Mouse (Mus musculus) lung, embryonic 16.5 days (tissue): ENCODE results near the gene Rtp3. TPM values are rescaled to one million over a fixed set of nuclear protein-coding genes. Genes with fewer than 3 reads are reported as not detected.

ENCODE experiments used
- ATAC-seq: fragments of 200-750 bp; cut with Nextera tagmentation; 2 replicates; pipeline ENCODE4 v1.8.0; 2017; ENCODE audit warnings: low read depth, mild to moderate bottlenecking, moderate library complexity
- H3K27ac ChIP-seq: fragments of 300-500 bp; sonication (generic); 2 replicates; pipeline ENCODE4 v1.5.1; 2014; ENCODE audit warnings: mild to moderate bottlenecking, control low read depth, low read length
- H3K27me3 ChIP-seq: fragments of 300-500 bp; sonication (generic); 2 replicates; pipeline ENCODE4 v1.6.1; 2014; ENCODE audit warnings: low read depth, low read length, mixed read lengths; ENCODE audit not compliant: control insufficient read depth, insufficient read depth
- H3K36me3 ChIP-seq: fragments of 300-500 bp; sonication (generic); 2 replicates; pipeline ENCODE4 v1.6.1; 2014; ENCODE audit warnings: low read length; ENCODE audit not compliant: control insufficient read depth, insufficient read depth
- H3K4me1 ChIP-seq: fragments of 300-500 bp; sonication (generic); replicated peaks from 2 replicates; pipeline ENCODE4 v1.6.1; 2014; ENCODE audit warnings: low read length, mixed read lengths; ENCODE audit not compliant: control insufficient read depth, insufficient read depth
- H3K4me2 ChIP-seq: fragments of 300-500 bp; sonication (generic); 2 replicates; pipeline ENCODE4 v1.6.1; 2014; ENCODE audit warnings: low read depth, low read length, control low read depth
- H3K4me3 ChIP-seq: fragments of 300-500 bp; sonication (generic); 2 replicates; pipeline ENCODE4 v1.5.1; 2014; ENCODE audit warnings: mild to moderate bottlenecking, low read length, control low read depth
- H3K9ac ChIP-seq: fragments of 300-500 bp; sonication (generic); 2 replicates; pipeline ENCODE4 v1.6.1; 2014; ENCODE audit warnings: low read length, control low read depth
- H3K9me3 ChIP-seq: fragments of 300-500 bp; sonication (generic); 2 replicates; pipeline ENCODE4 v1.6.1; 2016; ENCODE audit warnings: low read length; ENCODE audit not compliant: control insufficient read depth
- WGBS: fragments of 180-500 bp; shearing (Covaris S2); extraction: QIAGEN DNeasy Blood & Tissue Kit; methylation state at CpG from one replicate; pipeline ENCODE4 v1.1.7; 2014; 5-methylcytosine and 5-hydroxymethylcytosine counted together
- polyA plus RNA-seq: library from polyadenylated mRNA; unstranded; fragments of >200 nt; fragmentation: Nextera tagmentation; extraction: Ambion mirVana; gene quantifications from 2 replicates; pipeline ENCODE4 v1.2.1, GENCODE M21; 2015

Gene Rtp3
- polyA plus RNA-seq, 1 experiment from 2014 or later = 1.9 TPM

DNA sequence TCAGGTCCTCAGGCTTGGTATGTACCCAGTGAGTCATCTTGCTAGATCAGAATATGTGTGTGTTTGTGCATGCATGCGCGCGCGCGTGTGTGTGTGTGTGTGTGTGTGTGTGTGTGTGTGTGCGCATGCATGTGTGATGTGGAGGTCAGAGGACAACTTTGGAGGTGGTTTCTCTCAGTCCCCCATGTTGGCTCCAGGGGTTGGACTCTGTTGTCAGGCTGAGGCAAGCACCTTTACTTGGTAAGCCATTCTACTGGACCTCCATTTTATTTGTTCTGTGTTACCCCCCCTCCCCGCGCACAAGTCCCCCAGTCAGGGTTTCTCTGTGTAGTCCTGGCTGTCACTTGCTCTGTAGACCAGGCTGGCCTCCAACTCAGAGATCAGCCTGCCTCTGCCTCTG, 29.0 kb downstream of the Rtp3 start:
- H3K4me1 ChIP-seq = no peaks in the 10 kb centered on the region
- no peak overlapping the region for H3K4me3 ChIP-seq
- WGBS = over 99% methylated on average over 8 of the region's 8 CpGs
- no peaks in the 10 kb centered on the region for H3K9me3 ChIP-seq
- H3K9ac ChIP-seq = no peak overlapping the region
- no peak overlapping the region for H3K27ac ChIP-seq
- no peak overlapping the region for H3K4me2 ChIP-seq
- H3K27me3 ChIP-seq = no peaks in the 10 kb centered on the region
- no peaks in the 10 kb centered on the region for H3K36me3 ChIP-seq
- ATAC-seq = no peak

DNA sequence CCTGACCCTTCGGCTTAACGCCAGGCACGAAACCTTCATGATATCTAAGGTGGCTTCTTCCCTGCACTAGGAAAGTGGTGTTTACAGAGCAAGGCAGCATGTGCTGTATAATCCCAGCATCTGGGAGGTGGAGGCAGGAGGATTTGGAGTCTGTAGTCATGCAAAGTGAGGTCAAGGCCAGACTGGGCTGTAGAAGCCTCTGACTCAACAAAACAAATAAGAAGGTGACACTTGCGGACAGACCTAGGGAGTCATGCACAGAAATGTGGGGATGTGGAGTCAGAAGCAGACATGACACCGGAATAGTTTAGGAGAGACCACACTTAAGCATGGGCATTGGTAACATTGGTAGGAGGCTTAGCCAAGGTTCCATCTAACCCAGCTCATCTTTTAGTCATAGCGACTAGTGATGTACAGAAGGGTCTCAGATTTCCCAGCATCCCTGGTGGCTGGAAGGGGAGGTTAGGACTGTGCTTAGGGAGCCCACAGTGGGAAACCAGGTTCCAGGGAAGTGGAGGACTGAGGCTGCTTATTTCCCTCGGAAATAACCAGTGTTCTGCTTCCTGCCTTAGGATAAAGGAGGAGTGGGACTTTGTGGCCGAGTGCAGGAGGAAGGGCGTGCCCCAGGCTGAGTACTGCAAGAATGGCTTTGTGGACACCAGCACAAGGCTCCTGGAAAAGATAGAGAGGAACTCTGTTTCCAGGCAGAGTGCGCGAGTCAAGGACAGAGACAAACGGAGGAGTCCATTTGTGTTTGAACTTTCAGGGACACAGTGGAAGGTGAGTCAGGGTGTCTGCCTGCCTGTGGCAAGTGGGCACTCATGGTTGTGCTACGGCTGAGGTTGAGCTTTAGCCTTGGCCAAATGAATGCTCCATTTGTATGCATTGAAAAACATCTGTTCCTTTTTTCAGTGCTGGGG, 29.9 kb downstream of the Rtp3 start:
- Histone ChIP-seq H3K27me3 (no peaks in the 10 kb centered on the region; the same call in 1 of the 2 replicates), H3K4me2 (no peak overlapping the region), H3K36me3 (no peaks in the 10 kb centered on the region), H3K4me3 (no peak overlapping the region), H3K9ac (no peak overlapping the region), H3K4me1 (no peaks in the 10 kb centered on the region), H3K9me3 (no peaks in the 10 kb centered on the region), H3K27ac (no peak overlapping the region)
- WGBS = 76% methylated on average over 13 of the region's 13 CpGs
- ATAC-seq = peak; percentile 28; the same call in 1 of the 2 replicates

GRCm38 (mm10) chr9:110959669-110960068, 30.7 kb downstream of the Rtp3 start:
- WGBS = 70% methylated on average over 5 of the region's 5 CpGs
- no peak overlapping the region for H3K4me3 ChIP-seq
- H3K4me2 ChIP-seq = no peak overlapping the region
- no peak overlapping the region for H3K9ac ChIP-seq
- H3K4me1 ChIP-seq = no peaks in the 10 kb centered on the region
- no peaks in the 10 kb centered on the region for H3K9me3 ChIP-seq
- H3K27me3 ChIP-seq = peaks cover 6% of the 10 kb centered on the region
- no peaks in the 10 kb centered on the region for H3K36me3 ChIP-seq
- ATAC-seq = no peak
- H3K27ac ChIP-seq = no peak overlapping the region

- H3K4me1 ChIP-seq = no peaks in the 10 kb centered on the region
- H3K9me3 ChIP-seq = no peaks in the 10 kb centered on the region
- H3K27ac ChIP-seq = no peak overlapping the region
- 76% methylated on average over 6 of the region's 6 CpGs for WGBS
- peaks cover 21% of the 10 kb centered on the region for H3K27me3 ChIP-seq
- no peak for ATAC-seq
- no peaks in the 10 kb centered on the region for H3K36me3 ChIP-seq
- no peak overlapping the region for H3K9ac ChIP-seq
- H3K4me3 ChIP-seq = no peak overlapping the region
- no peak overlapping the region for H3K4me2 ChIP-seq
Observed at GRCm38 (mm10) chr9:110955962-110956361, 34.4 kb downstream of the Rtp3 start.

DNA sequence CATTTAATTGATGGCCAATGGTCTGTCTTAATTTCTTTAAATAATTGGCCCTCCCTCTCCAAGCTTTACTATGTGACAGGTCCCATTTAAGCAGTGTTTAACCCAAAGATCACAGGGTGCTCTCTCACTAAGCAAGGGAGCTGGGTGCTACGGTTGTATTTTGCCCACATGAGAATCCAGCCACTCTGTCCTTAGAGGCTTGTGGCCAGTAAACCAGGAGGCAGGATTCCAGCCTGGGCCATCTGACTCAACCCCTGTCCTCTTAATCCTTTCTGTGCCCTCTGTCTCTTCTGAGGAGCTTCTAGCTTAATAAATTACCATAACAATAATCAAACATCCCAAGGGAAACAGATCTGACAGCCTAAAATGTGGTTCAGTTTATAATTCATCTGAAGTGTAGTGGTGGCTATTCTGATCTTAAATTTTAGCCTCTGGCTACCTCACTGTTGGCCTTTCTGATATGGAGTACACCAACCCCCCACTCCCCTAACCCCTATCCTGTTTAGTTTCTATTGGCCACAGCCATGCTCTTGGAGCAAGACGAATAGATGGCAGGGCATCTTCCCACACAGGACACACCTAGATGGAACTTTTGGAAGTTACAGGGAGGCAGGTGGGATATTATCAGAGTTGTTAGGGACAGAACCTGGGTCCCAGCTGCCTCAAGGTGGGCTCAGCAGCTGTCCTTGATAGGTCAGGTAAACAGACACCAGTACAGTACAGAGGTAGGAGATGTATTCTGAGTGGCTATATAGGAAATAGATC, 35.5 kb downstream of the Rtp3 start:
- H3K4me2 ChIP-seq = no peak overlapping the region
- peaks cover 21% of the 10 kb centered on the region for H3K27me3 ChIP-seq
- no peaks in the 10 kb centered on the region for H3K4me1 ChIP-seq
- no peaks in the 10 kb centered on the region for H3K36me3 ChIP-seq
- no peak for ATAC-seq
- no peak overlapping the region for H3K9ac ChIP-seq
- WGBS = 32% methylated on average over 2 of the region's 2 CpGs
- no peak overlapping the region for H3K4me3 ChIP-seq
- H3K27ac ChIP-seq = no peak overlapping the region
- H3K9me3 ChIP-seq = no peaks in the 10 kb centered on the region

GRCm38 (mm10) chr9:110953550-110954461, 36.6 kb downstream of the Rtp3 start:
- ATAC-seq = peak; percentile 71
- H3K9ac ChIP-seq = peak overlapping the region; percentile 61
- H3K27me3 ChIP-seq = peaks cover 21% of the 10 kb centered on the region
- H3K9me3 ChIP-seq = no peaks in the 10 kb centered on the region
- peak overlapping the region; percentile 57 for H3K4me3 ChIP-seq
- H3K4me1 ChIP-seq = no peaks in the 10 kb centered on the region
- peak overlapping the region; percentile 96 for H3K4me2 ChIP-seq
- 1% methylated on average over 44 of the region's 44 CpGs for WGBS
- H3K36me3 ChIP-seq = no peaks in the 10 kb centered on the region
- H3K27ac ChIP-seq = no peak overlapping the region

GRCm38 (mm10) chr9:110952931-110953549, 37.3 kb downstream of the Rtp3 start:
- H3K9ac ChIP-seq = no peak overlapping the region; the same call in 1 of the 2 replicates
- no peaks in the 10 kb centered on the region for H3K9me3 ChIP-seq
- ATAC-seq = no peak
- no peaks in the 10 kb centered on the region for H3K36me3 ChIP-seq
- peaks cover 22% of the 10 kb centered on the region for H3K27me3 ChIP-seq
- WGBS = 42% methylated on average over 5 of the region's 5 CpGs
- H3K4me3 ChIP-seq = peak overlapping the region; percentile 57; the same call in 1 of the 2 replicates
- peak overlapping the region; percentile 96 for H3K4me2 ChIP-seq
- H3K4me1 ChIP-seq = no peaks in the 10 kb centered on the region
- no peak overlapping the region for H3K27ac ChIP-seq

GRCm38 (mm10) chr9:110952398-110952797, 38.0 kb downstream of the Rtp3 start:
- H3K27me3 ChIP-seq = peaks cover 29% of the 10 kb centered on the region
- 46% methylated on average over 6 of the region's 6 CpGs for WGBS

More at GRCm38 (mm10) chr9:110952398-110952797, 38.0 kb downstream of the Rtp3 start:
- H3K36me3 ChIP-seq = no peaks in the 10 kb centered on the region
- no peak overlapping the region for H3K27ac ChIP-seq
- ATAC-seq = no peak
- H3K9me3 ChIP-seq = no peaks in the 10 kb centered on the region
- H3K9ac ChIP-seq = no peak overlapping the region
- H3K4me2 ChIP-seq = no peak overlapping the region
- no peaks in the 10 kb centered on the region for H3K4me1 ChIP-seq
- H3K4me3 ChIP-seq = no peak overlapping the region
